Mouse (Mus musculus) heart, adult 9 months (tissue): ENCODE results near the gene Tlcd2.

Experiments used
- DNase-seq, 2 experiments: peaks; one replicate each; pipeline ENCODE4 v3.0.0; 2022; ENCODE audit warnings: low spot score in 2 of 2

Gene Tlcd2

GRCm38 (mm10) chr11:75460844-75461742 lies at the start of gene Tlcd2:
Tlcd2 (plus strand) TSS chr11:75461715.
- DNase-seq = peak; percentile 100

GRCm38 (mm10) chr11:75415096-75415495 lies 46.4 kb upstream of the Tlcd2 start:
- DNase-seq = peak; percentile 17 to 54

DNA sequence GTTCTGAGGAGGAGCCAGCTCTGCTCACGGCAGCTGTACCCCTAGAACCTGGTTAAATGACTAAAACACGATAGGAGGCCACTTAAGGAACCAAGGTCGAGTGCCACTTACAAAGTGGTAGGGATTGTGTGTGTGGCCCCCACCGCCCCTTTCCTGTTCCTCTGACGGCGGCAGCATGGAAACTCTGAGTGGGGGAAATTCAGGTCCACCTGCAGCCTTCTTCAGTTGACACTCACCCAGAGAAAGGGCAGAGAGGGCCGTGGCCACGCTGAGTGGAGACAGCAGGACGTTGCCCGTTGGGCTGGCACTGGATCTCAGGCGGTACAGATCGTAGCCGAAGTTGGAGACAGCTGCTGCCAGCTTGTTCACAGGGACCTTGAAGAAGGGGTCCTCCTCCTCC lies 45.5 kb upstream of the Tlcd2 start:
- DNase-seq = no peak

GRCm38 (mm10) chr11:75420037-75420436 lies 41.5 kb upstream of the Tlcd2 start:
- DNase-seq = no peak

- no peak for DNase-seq
These were observed 40.6 kb upstream of the Tlcd2 start for GRCm38 (mm10) chr11:75420810-75421374.

DNA sequence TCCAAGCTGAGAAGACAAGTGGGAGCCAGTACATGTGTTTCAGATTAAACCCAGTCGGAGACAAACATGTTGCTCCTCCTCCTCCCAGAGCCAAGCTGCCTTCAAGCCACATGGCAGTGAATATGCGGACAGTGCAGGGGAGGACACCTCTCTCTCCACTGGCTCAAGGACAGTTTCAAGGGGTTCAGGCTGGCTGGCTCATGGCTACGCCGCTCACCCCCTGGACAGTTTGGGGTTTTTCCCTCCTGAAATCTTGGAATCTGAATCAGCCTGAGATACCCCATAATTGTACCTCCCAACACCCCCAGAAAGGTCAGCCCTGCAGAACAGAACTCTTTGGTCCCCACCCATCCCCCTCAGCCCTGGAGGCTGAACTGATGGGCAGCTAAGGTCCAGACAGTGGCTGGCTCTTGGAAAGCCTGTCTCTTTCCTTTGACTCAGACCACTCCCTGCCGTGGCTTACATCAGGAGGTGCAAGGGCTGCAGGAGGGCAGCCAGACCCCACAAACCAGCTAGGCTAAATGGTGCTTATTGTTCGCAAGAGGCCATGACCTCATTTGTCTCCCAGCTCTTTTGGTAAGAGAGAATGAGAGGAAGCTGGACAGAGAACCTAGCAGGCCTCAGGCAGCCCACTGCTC lies 40.0 kb upstream of the Tlcd2 start:
- peak in 1 of 2 experiments; percentile 27 for DNase-seq

GRCm38 (mm10) chr11:75422013-75422792 lies 39.3 kb upstream of the Tlcd2 start, which contains the start of gene Serpinf1:
Serpinf1 (minus strand) TSS chr11:75422701.
- DNase-seq = no peak

- no peak for DNase-seq
These were observed 38.4 kb upstream of the Tlcd2 start for GRCm38 (mm10) chr11:75423091-75423490.

GRCm38 (mm10) chr11:75424033-75424432 lies 37.5 kb upstream of the Tlcd2 start:
- no peak for DNase-seq

GRCm38 (mm10) chr11:75424459-75424858 lies 37.1 kb upstream of the Tlcd2 start:
- DNase-seq = no peak

DNA sequence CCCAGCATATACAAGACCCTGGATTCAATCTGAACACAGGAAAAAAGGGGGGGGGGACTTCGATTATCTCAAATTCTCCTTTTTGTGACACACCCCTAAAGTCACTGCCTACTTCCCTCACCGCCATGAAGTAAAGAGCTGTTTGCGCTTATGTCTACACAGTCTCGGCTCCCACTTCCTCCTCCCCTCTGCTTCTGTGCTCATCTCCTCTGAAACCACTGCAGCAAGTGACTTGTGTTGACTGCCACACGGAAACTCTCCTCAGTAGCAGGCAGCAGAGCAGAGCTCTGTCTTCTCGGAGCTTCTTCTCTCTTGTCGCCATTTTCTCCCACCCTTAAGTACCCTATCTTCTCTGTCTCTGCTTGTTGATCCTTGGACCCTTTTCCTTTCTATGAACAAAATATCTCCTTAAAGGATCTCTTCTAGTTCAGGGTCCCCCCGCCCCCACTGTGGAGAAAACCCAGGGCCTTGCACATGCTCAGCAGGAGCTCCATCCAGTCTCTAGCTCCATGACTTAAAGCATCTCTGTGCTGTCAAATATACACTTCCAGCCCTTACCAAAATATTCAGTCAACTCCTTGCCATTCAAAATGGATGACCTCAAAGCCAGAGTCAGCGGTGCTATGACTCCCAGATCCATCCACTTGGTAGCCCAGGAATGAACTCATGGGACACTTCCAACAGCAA lies 32.4 kb upstream of the Tlcd2 start:
- DNase-seq = no peak

- DNase-seq = no peak
These were observed 30.2 kb upstream of the Tlcd2 start for GRCm38 (mm10) chr11:75431307-75431706.

DNA sequence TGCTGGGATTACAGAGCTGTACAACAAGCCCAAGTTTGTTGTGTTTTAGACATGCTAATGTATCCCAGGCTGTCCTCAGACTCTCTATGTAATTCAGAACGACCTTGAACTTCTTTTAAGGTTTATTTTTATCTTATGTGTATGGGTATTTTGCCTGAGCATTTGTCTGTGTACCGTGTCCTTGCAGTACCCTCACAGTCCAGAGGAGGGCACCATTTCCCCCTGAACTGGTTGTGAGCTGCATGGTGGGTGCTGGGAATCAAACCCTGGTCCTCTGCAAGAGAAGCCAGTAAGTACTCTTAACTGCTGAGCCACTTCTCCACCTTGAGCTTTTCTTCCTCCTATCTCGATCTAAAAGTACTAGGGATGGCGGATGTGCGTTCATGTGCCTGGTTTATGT lies 27.4 kb upstream of the Tlcd2 start:
- no peak for DNase-seq

- no peak for DNase-seq
These were observed 23.3 kb upstream of the Tlcd2 start for GRCm38 (mm10) chr11:75438194-75438593.

DNA sequence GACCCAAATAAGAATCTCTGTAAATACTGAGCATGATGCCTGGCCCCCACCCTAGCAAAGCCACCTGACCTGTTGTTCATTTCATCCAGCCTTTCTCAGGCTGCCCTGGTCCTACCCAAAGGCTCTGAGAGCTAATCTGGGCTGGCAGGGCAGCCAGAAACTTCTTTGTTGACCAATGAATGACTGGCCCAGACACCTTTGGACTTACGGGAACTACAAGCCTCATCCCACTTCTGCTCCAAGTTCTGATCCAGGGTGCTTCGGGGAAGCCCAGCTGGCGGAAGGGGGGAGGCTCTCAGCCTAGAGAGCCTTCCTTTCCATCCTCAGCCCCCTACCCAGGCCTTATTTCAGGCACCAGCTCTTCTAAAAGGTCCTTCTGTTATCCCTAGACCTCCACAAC lies 22.7 kb upstream of the Tlcd2 start:
- no peak for DNase-seq

- DNase-seq = no peak
These were observed 22.2 kb upstream of the Tlcd2 start, which contains the start of gene Serpinf2 for GRCm38 (mm10) chr11:75439363-75439762. Serpinf2 (minus strand) TSS chr11:75439591.

GRCm38 (mm10) chr11:75439951-75440350 lies 21.6 kb upstream of the Tlcd2 start:
- DNase-seq = no peak

DNA sequence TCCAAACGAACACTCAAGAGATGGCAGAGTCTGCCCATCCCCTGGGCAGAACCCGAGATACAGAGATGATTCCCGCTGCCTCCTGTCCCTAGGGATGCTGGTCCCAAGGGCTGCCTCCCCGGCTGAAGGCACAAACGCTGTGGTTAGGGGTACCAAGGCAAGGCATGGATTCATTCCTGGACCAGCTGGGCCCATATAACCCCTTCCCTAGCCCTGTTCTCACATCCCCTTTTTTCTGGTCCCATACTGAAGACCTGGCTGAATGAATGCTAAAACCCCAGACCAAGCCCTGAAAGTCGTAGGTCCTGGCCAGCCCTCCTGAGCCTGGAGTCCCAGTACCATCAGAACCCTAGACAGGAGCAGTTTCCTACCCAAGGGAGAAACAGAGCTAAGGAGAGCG lies 20.5 kb upstream of the Tlcd2 start:
- no peak for DNase-seq

- DNase-seq = no peak
These were observed 19.9 kb upstream of the Tlcd2 start for GRCm38 (mm10) chr11:75441601-75442000.

GRCm38 (mm10) chr11:75443711-75444110 lies 17.8 kb upstream of the Tlcd2 start:
- DNase-seq = no peak

- no peak for DNase-seq
These were observed 12.9 kb upstream of the Tlcd2 start for GRCm38 (mm10) chr11:75448575-75448974.
